Mouse (Mus musculus) erythroblast, adult 5-6 weeks (primary cell): ENCODE measurements around the gene Tmem132e. TPM values are rescaled to one million over a fixed set of nuclear protein-coding genes. Genes with fewer than 3 reads are reported as not detected.

Source experiments
- ATAC-seq: replicated peaks from 2 replicates; pipeline ENCODE4 v1.8.0; 2016; ENCODE audit warnings: moderate number of reproducible peaks, mild to moderate bottlenecking, moderate TSS enrichment, inconsistent platforms; ENCODE audit not compliant: poor library complexity, low FRiP score, severe bottlenecking
- total RNA-seq, 2 experiments: library from RNA; stranded (forward) in 1 of 2; stranded (reverse) in 1 of 2; fragments of 150-400 nt in 1 of 2; fragments of 200-764, 138-1000 nt in 1 of 2; gene quantifications; 2 replicates each; pipeline versions ENCODE4 v1.2.3 to v1.2.4; 2015 to 2017; ENCODE audit warnings: low replicate concordance in 2 of 2

The Tmem132e gene
- total RNA-seq, 2 experiments from 2014 or later = not detected

- no peak for ATAC-seq
Measured at GRCm38 (mm10) chr11:82421909-82422308, 33.2 kb downstream of the Tmem132e start.

- ATAC-seq = no peak
Measured at GRCm38 (mm10) chr11:82423521-82423920, 34.8 kb downstream of the Tmem132e start.

- ATAC-seq = no peak
Measured at GRCm38 (mm10) chr11:82428801-82429200, 40.1 kb downstream of the Tmem132e start.

GRCm38 (mm10) chr11:82434091-82434831, 45.6 kb downstream of the Tmem132e start:
- no peak for ATAC-seq

- no peak for ATAC-seq
Measured at GRCm38 (mm10) chr11:82434832-82435182, 46.1 kb downstream of the Tmem132e start.

GRCm38 (mm10) chr11:82448485-82448884, 59.8 kb downstream of the Tmem132e start:
- no peak for ATAC-seq

GRCm38 (mm10) chr11:82452516-82452915, 63.8 kb downstream of the Tmem132e start:
- no peak for ATAC-seq

GRCm38 (mm10) chr11:82453230-82453629, 64.5 kb downstream of the Tmem132e start:
- no peak for ATAC-seq

- no peak for ATAC-seq
Measured at GRCm38 (mm10) chr11:82461326-82461725, 72.6 kb downstream of the Tmem132e start.

GRCm38 (mm10) chr11:82465536-82465935, 76.8 kb downstream of the Tmem132e start:
- no peak for ATAC-seq

- ATAC-seq = no peak; the same call in 1 of the 2 replicates
Measured at GRCm38 (mm10) chr11:82467218-82467617, 78.5 kb downstream of the Tmem132e start.

GRCm38 (mm10) chr11:82471076-82471475, 82.4 kb downstream of the Tmem132e start:
- ATAC-seq = no peak

GRCm38 (mm10) chr11:82473137-82473621, 84.5 kb downstream of the Tmem132e start:
- ATAC-seq = no peak

GRCm38 (mm10) chr11:82476092-82476491, 87.4 kb downstream of the Tmem132e start:
- ATAC-seq = no peak

- ATAC-seq = no peak
Measured at GRCm38 (mm10) chr11:82477412-82477811, 88.7 kb downstream of the Tmem132e start.

- ATAC-seq = no peak
Measured at GRCm38 (mm10) chr11:82480941-82481340, 92.2 kb downstream of the Tmem132e start.

- no peak for ATAC-seq
Measured at GRCm38 (mm10) chr11:82487359-82488086, 98.8 kb downstream of the Tmem132e start.

- ATAC-seq = no peak
Measured at GRCm38 (mm10) chr11:82490896-82491295, 102.2 kb downstream of the Tmem132e start.
